Mouse (Mus musculus) small intestine, adult 2 months (tissue): Measurements from ENCODE around the gene Iqschfp.

Experiments used
- CTCF ChIP-seq: fragments of 200-500 bp; IDR thresholded peaks from 2 replicates; pipeline ENCODE4 v1.5.1; 2012; ENCODE audit warnings: low read depth, mild to moderate bottlenecking, control low read depth, inconsistent platforms, low read length, moderate library complexity, mixed read lengths; ENCODE audit not compliant: insufficient replicate concordance, insufficient read length; ENCODE audit errors: extremely low read depth
- POLR2A ChIP-seq: fragments of 200-500 bp; IDR thresholded peaks from 2 replicates; pipeline ENCODE4 v1.6.1; 2012; ENCODE audit warnings: low read depth, mild to moderate bottlenecking, control low read depth, inconsistent platforms, low read length, moderate library complexity

- TF ChIP-seq POLR2A = no peak
- TF ChIP-seq CTCF = no peak
These were observed 740.7 kb downstream of the Iqschfp start for GRCm38 (mm10) chr3:68632714-68633113.
